Comparison of ENCODE assay signal across 23 mouse cellular contexts in the genomic region with DNA sequence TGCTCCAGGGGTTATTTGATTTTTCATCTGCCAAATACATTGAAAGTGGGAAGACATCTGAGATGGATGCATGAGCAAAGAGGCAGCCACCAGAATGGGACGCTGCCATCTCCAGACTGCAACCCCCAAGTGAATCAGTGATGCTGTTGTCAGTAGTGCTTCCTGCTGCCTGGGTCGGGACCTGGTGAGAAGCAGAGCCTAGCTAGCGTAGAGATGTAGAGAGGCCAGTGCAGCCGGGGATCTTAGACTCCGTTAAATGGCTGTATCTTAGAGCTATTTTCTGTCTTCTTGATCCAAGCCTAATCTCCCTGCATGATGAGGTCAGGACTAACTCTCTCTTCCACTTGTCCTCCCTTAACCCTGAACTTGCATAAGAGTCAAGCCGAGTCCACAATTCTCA.
"Had no signal": no experiment of that assay in that cellular context is flagged by ENCODE, and none has a peak within 500 bp of the region (broad histone marks: within the 10 kb centered on the region; RNA-seq: fewer than 3 reads in every experiment).

No protein-coding gene starts in this region.

- DNase-seq: heart, postnatal 10 days; heart, postnatal 36 days; heart, postnatal 4 days; kidney, adult 11 months; kidney, adult 18-20 months; kidney, adult 8-10 months; layer of hippocampus, adult 9-11 months; layer of hippocampus, postnatal 36 days had no signal

- H3K27ac ChIP-seq: heart, embryonic 10.5 days; heart, embryonic 13.5 days; heart, embryonic 15.5 days; hindbrain, embryonic 10.5 days; hindbrain, embryonic 12.5 days; hindbrain, embryonic 13.5 days; hindbrain, embryonic 14.5 days; hindbrain, embryonic 15.5 days; hindbrain, postnatal 0 days; kidney, postnatal 0 days; layer of hippocampus, adult 2 months; left cerebral cortex, adult 2 months had no signal

- H3K4me3 ChIP-seq: heart, embryonic 10.5 days; heart, embryonic 12.5 days; heart, embryonic 13.5 days; heart, embryonic 15.5 days; hindbrain, embryonic 10.5 days; hindbrain, embryonic 12.5 days; hindbrain, embryonic 13.5 days; hindbrain, embryonic 15.5 days; intestine, embryonic 15.5 days; kidney, embryonic 15.5 days; layer of hippocampus, adult 2 months; left cerebral cortex, adult 2 months had no signal

- H3K27me3 ChIP-seq: heart, embryonic 12.5 days; heart, embryonic 13.5 days; heart, embryonic 15.5 days; hindbrain, embryonic 12.5 days; hindbrain, embryonic 15.5 days; intestine, embryonic 15.5 days; kidney, embryonic 15.5 days had no signal

- H3K36me3 ChIP-seq: heart, embryonic 10.5 days; heart, embryonic 12.5 days; heart, embryonic 13.5 days; heart, embryonic 15.5 days; hindbrain, embryonic 10.5 days; hindbrain, embryonic 12.5 days; hindbrain, embryonic 13.5 days; hindbrain, embryonic 15.5 days; intestine, embryonic 15.5 days; kidney, embryonic 15.5 days had no signal
